Mouse (Mus musculus): ENCODE data around the gene Smim1. TPM values are rescaled to one million over a fixed set of nuclear protein-coding genes. Genes with fewer than 3 reads are reported as not detected.

Smim1 gene
- polyA plus RNA-seq (2012; rRNA removed; ENCODE audit: low replicate concordance) = 64.3 and 73.3 TPM in 2 replicates

DNA sequence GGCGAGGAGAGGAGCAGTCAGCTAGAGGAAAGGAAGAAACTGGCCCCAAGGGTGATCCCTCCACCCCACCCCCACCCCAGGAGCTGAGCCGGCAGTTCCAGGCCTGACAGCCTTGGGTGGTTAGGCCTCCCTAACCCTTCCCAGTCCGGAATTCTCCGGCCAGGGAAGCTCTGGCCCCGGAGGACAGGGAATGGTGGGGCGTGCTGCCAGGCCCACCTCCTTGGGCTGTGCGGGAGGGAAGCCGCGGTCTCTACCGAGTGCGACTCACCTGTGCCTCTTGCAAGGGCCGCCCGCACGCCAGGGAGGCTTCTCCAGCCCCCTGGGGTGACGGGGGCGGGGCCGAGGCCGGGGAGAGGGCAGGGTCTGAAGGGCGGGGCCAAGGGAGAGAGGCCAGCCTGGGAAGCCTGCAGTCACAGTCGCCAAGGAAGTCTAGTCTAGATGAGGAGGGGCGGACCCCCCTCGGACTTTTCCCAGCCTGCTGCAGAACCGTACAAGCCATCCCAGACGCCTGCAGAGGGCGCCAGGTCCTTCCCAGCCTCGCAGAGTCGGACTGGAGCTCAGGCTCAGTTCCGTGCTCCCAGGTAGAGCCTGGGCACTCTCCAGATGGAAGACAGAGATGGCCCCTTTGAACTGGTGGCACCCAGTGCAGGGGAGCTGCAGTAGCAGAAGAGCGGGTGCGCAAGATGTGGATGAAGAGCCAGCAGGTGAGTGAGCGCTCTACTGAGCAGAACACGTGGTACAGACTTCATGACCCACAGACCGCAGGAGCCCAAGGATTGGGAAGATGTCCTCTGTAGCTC is at the start of gene Smim1:
Gene Smim1, minus strand, starts transcription at position 590 of the 800 bp plus-strand sequence.

DNA sequence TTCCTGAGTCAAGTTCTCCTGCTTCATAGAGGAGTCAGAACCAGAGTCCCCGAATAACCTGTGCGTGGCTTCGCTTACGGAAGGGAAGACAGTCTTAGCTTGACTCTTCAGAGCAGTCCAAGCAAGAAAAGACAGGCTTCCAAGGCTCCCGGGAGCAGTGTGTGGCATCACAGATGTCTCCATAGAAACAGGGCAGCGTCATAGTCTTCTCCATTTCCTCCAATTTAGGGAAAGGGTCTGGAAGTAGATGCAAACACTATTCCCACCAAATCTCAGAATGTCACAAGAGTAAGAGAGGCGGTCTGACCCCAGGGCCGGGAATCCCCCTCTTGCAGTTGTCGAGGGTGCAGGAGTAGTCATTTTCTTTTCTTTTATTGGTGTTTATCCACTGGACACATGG is 16.5 kb upstream of the Smim1 start, which contains the start of gene Ccdc27:
Gene Ccdc27, minus strand, starts transcription at position 101 of the 400 bp plus-strand sequence.

DNA sequence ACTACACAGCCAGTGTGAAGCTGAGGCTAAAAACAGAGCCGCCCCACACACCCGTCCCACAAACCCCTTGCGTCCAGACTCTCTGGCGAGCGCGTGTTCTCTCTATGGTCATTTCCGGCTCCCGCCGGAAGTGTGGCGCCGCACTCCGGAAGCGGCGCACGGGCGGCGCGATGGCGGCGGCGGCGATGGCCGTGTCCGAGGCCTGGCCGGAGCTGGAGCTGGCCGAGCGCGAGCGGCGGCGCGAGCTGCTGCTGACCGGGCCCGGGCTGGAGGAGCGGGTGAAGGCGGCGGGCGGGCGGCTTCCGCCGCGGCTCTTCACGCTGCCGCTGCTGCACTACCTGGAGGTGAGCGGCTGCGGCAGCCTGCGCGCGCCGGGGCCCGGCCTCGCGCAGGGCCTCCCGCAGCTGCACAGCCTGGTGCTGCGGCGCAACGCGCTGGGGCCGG is 14.4 kb downstream of the Smim1 start, which contains the start of gene Lrrc47:
Gene Lrrc47, plus strand, starts transcription at position 86 of the 444 bp plus-strand sequence.

DNA sequence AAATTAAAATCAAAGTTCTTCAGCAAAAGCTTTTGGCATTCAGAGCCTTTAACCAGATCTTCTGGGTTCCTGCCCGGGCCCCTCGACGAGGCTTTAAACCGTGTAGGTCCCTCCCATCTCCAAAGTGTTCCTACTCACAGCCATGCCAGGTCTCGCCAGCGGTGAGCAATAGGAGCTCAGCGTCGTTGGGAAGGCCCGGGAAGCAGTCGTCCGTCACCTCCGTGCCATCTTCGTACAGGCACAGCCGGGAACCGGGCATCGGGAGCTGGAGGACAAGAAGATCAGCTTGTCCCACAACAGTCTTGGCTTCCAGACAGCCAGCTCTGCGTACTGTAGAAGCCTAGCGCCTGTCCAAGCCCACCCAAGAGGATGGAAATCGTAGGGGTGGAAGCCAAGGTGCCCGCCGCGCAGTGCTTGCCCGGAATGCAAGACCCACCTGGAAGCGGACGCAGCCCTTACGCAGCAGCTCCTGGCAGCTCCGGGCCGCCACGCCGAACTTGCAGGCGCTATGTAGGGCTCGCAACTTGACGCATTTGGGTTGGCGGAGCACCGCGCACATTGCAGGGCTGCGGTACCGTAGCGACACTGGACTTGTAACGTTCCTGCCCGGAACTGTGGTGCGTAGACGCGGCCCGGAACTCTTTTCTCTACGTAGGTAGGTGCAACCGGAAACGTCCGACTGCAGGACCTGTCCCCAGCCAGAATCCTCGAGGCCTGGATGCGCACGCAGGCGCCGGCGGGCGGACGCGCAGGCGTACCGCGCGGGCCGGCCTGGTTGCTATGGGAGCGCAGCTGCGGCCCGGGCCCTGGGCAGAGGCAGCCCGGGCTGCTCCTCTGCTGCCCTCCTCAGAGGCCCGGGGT is 51.4 kb downstream of the Smim1 start, which contains the start of the genes Dffb and Cep104:
Gene Dffb, minus strand, starts transcription at position 696 of the 861 bp plus-strand sequence.
Gene Cep104, plus strand, starts transcription at position 764 of the 861 bp plus-strand sequence.

Other genes with a start within 250 kb of the Smim1 start
- gene A430005L14Rik, start 69.0 kb downstream of the Smim1 start, polyA plus RNA-seq (2012; rRNA removed; ENCODE audit: low replicate concordance) = 32.2 and 45.9 TPM in 2 replicates
- gene Dffb, start 51.1 kb downstream of the Smim1 start, polyA plus RNA-seq (2012; rRNA removed; ENCODE audit: low replicate concordance) = 11.6 and 23.2 TPM in 2 replicates
- gene Cep104, start 51.0 kb downstream of the Smim1 start, polyA plus RNA-seq (2012; rRNA removed; ENCODE audit: low replicate concordance) = 16.1 and 18.7 TPM in 2 replicates
- gene Lrrc47, start 14.5 kb downstream of the Smim1 start, polyA plus RNA-seq (2012; rRNA removed; ENCODE audit: low replicate concordance) = 48.9 and 79.6 TPM in 2 replicates
- gene Ccdc27, start 16.4 kb upstream of the Smim1 start, polyA plus RNA-seq (2012; rRNA removed; ENCODE audit: low replicate concordance) = 0.07 TPM in 1 of 2 replicates, not detected in the other
- gene Trp73, start 114.0 kb upstream of the Smim1 start, polyA plus RNA-seq (2012; rRNA removed; ENCODE audit: low replicate concordance) = 0.60 and 0.76 TPM in 2 replicates
- gene Wrap73, start 116.1 kb upstream of the Smim1 start, polyA plus RNA-seq (2012; rRNA removed; ENCODE audit: low replicate concordance) = 22.3 and 26.0 TPM in 2 replicates
- 199 and 220 TPM in 2 replicates for gene Tprgl, start 134.4 kb upstream of the Smim1 start, polyA plus RNA-seq (2012; rRNA removed; ENCODE audit: low replicate concordance)
- 4.8 and 6.1 TPM in 2 replicates for gene Megf6, start 144.5 kb upstream of the Smim1 start, polyA plus RNA-seq (2012; rRNA removed; ENCODE audit: low replicate concordance)